Mouse (Mus musculus) heart, adult 2 months (tissue): ENCODE results near the gene Pdhx. TPM values are rescaled to one million over a fixed set of nuclear protein-coding genes. Genes with fewer than 3 reads are reported as not detected.

Experiments used
- DNase-seq, 2 experiments: peaks; one replicate each; pipeline ENCODE4 v3.0.0; 2021
- H3K27ac ChIP-seq: fragments of 200-600 bp; 2 replicates; pipeline ENCODE4 v1.8.1; 2022
- H3K27me3 ChIP-seq: fragments of 200-500 bp; 2 replicates; pipeline ENCODE4 v1.6.1; 2012; ENCODE audit warnings: mild to moderate bottlenecking, low read length, inconsistent platforms, mixed read lengths; ENCODE audit not compliant: control insufficient read depth, insufficient read depth
- H3K36me3 ChIP-seq: fragments of 200-500 bp; 2 replicates; pipeline ENCODE4 v1.6.1; 2012; ENCODE audit warnings: low read length, inconsistent platforms; ENCODE audit not compliant: control insufficient read depth, insufficient read depth
- H3K4me1 ChIP-seq: fragments of 200-500 bp; 2 replicates; pipeline ENCODE4 v1.6.1; 2011; ENCODE audit warnings: low read length; ENCODE audit not compliant: control insufficient read depth, insufficient read depth
- H3K4me3 ChIP-seq: fragments of 200-600 bp; 2 replicates; pipeline ENCODE4 v1.8.1; 2022
- H3K79me2 ChIP-seq: fragments of 200-500 bp; replicated peaks from 2 replicates; pipeline ENCODE4 v1.6.1; 2012; ENCODE audit warnings: mild to moderate bottlenecking, inconsistent platforms, low read length, moderate library complexity, mixed read lengths; ENCODE audit not compliant: control insufficient read depth, insufficient read depth
- H3K9ac ChIP-seq: fragments of 200-500 bp; 2 replicates; pipeline ENCODE4 v1.6.1; 2012; ENCODE audit warnings: low read depth, mild to moderate bottlenecking, control low read depth, inconsistent platforms, low read length, mixed read lengths
- CTCF ChIP-seq: fragments of 200-600 bp; IDR thresholded peaks from 2 replicates; pipeline ENCODE4 v1.8.1; 2022; ENCODE audit warnings: antibody characterized with exemption, mild to moderate bottlenecking, moderate library complexity
- EP300 ChIP-seq: fragments of 200-500 bp; IDR thresholded peaks from 2 replicates; pipeline ENCODE4 v1.6.1; 2011; ENCODE audit warnings: low read depth, low read length, control low read depth; ENCODE audit not compliant: insufficient read depth
- POLR2A ChIP-seq: fragments of 200-500 bp; IDR thresholded peaks from 2 replicates; pipeline ENCODE4 v1.6.1; 2011; ENCODE audit warnings: mild to moderate bottlenecking, low read depth, low read length, control low read depth; ENCODE audit not compliant: insufficient read depth
- WGBS: fragments of 180-500 bp; shearing (Covaris S2); methylation state at CpG from one replicate; pipeline ENCODE4 v1.1.7; 2018; 5-methylcytosine and 5-hydroxymethylcytosine counted together
- intact Hi-C: fragments of 180-260 bp; cut with DNase I; formaldehyde crosslinking; loops from one replicate; pipeline ENCODE4 v1.15.1; 2025
- polyA plus RNA-seq: library from polyadenylated mRNA; depleted of rRNA; stranded (reverse); fragments of >200 nt; gene quantifications from 2 replicates; pipeline ENCODE4 v1.2.3, GENCODE M21; 2012
- total RNA-seq, 2 experiments: library from RNA; stranded (reverse); gene quantifications; 2 replicates each; pipeline ENCODE4 v1.2.3; 2021

Pdhx gene
- total and polyA plus RNA-seq, 3 experiments, result 102 to 162 (median 147) TPM

GRCm38 (mm10) chr2:103051937-103052893 is 21.1 kb downstream of the Pdhx start:
- peaks cover 2% of the 10 kb centered on the region; the same call in 1 of the 2 replicates for H3K36me3 ChIP-seq
- no peak for TF ChIP-seq EP300
- TF ChIP-seq CTCF, result no peak
- no peak for TF ChIP-seq POLR2A
- 82% methylated on average over 19 of the region's 19 CpGs for WGBS
- no peak overlapping the region for H3K9ac ChIP-seq
- H3K27me3 ChIP-seq, result no peaks in the 10 kb centered on the region
- intact Hi-C loops, result no loop called here
- peaks cover 2% of the 10 kb centered on the region; the same call in 1 of the 2 replicates for H3K79me2 ChIP-seq
- no peak overlapping the region for H3K27ac ChIP-seq
- no peak for DNase-seq
- H3K4me3 ChIP-seq, result no peak overlapping the region
- H3K4me1 ChIP-seq, result peaks cover 3% of the 10 kb centered on the region

GRCm38 (mm10) chr2:103045286-103045685 is 28.0 kb downstream of the Pdhx start:
- no peak overlapping the region for H3K4me3 ChIP-seq
- 97% methylated on average over 2 of the region's 2 CpGs for WGBS
- DNase-seq, result no peak
- H3K9ac ChIP-seq, result no peak overlapping the region
- no peaks in the 10 kb centered on the region for H3K36me3 ChIP-seq
- H3K79me2 ChIP-seq, result peaks cover 3% of the 10 kb centered on the region; the same call in 1 of the 2 replicates
- H3K27ac ChIP-seq, result no peak overlapping the region
- no peaks in the 10 kb centered on the region for H3K27me3 ChIP-seq
- intact Hi-C loops, result no loop called here
- TF ChIP-seq CTCF (no peak), POLR2A (no peak), EP300 (no peak)
- no peaks in the 10 kb centered on the region for H3K4me1 ChIP-seq

- 52% methylated on average over 8 of the region's 8 CpGs for WGBS
- H3K4me1 ChIP-seq, result no peaks in the 10 kb centered on the region
- DNase-seq, result no peak
- H3K36me3 ChIP-seq, result no peaks in the 10 kb centered on the region; the same call in 1 of the 2 replicates
- TF ChIP-seq POLR2A (no peak), EP300 (no peak), CTCF (no peak)
- H3K27ac ChIP-seq, result no peak overlapping the region
- no peak overlapping the region for H3K9ac ChIP-seq
- no peaks in the 10 kb centered on the region for H3K79me2 ChIP-seq
- no peak overlapping the region for H3K4me3 ChIP-seq
- H3K27me3 ChIP-seq, result no peaks in the 10 kb centered on the region
- intact Hi-C loops, result no loop called here
These were observed 32.4 kb downstream of the Pdhx start for GRCm38 (mm10) chr2:103040896-103041295.

- 92% methylated on average over 4 of the region's 4 CpGs for WGBS
- Histone ChIP-seq H3K27me3 (no peaks in the 10 kb centered on the region), H3K36me3 (no peaks in the 10 kb centered on the region; the same call in 1 of the 2 replicates), H3K4me1 (no peaks in the 10 kb centered on the region), H3K79me2 (no peaks in the 10 kb centered on the region), H3K27ac (no peak overlapping the region), H3K4me3 (no peak overlapping the region), H3K9ac (no peak overlapping the region)
- TF ChIP-seq POLR2A (no peak), CTCF (no peak), EP300 (no peak)
- intact Hi-C loops, result no loop called here
- DNase-seq, result no peak
These were observed 35.5 kb downstream of the Pdhx start for GRCm38 (mm10) chr2:103037831-103038230.

- intact Hi-C loops, result no loop called here
- 94% methylated on average over 3 of the region's 3 CpGs for WGBS
These were observed 50.6 kb downstream of the Pdhx start for GRCm38 (mm10) chr2:103022728-103023127.

More at GRCm38 (mm10) chr2:103022728-103023127, 50.6 kb downstream of the Pdhx start:
- Histone ChIP-seq H3K27me3 (no peaks in the 10 kb centered on the region), H3K27ac (no peak overlapping the region), H3K4me1 (no peaks in the 10 kb centered on the region), H3K79me2 (no peaks in the 10 kb centered on the region), H3K4me3 (no peak overlapping the region), H3K36me3 (no peaks in the 10 kb centered on the region), H3K9ac (no peak overlapping the region)
- no peak for DNase-seq
- TF ChIP-seq CTCF (no peak), POLR2A (no peak)
